Mouse (Mus musculus) forebrain, embryonic 14.5 days (tissue): ENCODE data around the gene Adpgk. TPM values are rescaled to one million over a fixed set of nuclear protein-coding genes. Genes with fewer than 3 reads are reported as not detected.
A peak's percentile ranks its signal among the peaks of the same experiment; 100 is the strongest.

Experiments
- ATAC-seq: fragments of 200-750 bp; cut with Nextera tagmentation; 2 replicates; pipeline ENCODE4 v1.8.0; 2017; ENCODE audit warnings: mild to moderate bottlenecking, moderate library complexity
- DNase-seq: peaks from one replicate; pipeline ENCODE4 v3.0.0-alpha.2; 2015; ENCODE audit warnings: low spot score
- H3K27ac ChIP-seq: fragments of 300-500 bp; sonication (generic); 2 replicates; pipeline ENCODE4 v1.5.1; 2014; ENCODE audit warnings: low read depth, mild to moderate bottlenecking, control low read depth, low read length, moderate library complexity
- H3K27me3 ChIP-seq: fragments of 300-500 bp; sonication (generic); replicated peaks from 2 replicates; pipeline ENCODE4 v1.6.1; 2014; ENCODE audit warnings: low read length, control low read depth, mixed read lengths; ENCODE audit not compliant: control insufficient read depth, insufficient read depth
- H3K36me3 ChIP-seq: fragments of 300-500 bp; sonication (generic); 2 replicates; pipeline ENCODE4 v1.6.1; 2014; ENCODE audit warnings: low read length, control low read depth; ENCODE audit not compliant: control insufficient read depth, insufficient read depth
- H3K4me1 ChIP-seq: fragments of 300-500 bp; sonication (generic); 2 replicates; pipeline ENCODE4 v1.6.1; 2014; ENCODE audit warnings: antibody characterized with exemption, low read length, control low read depth; ENCODE audit not compliant: control insufficient read depth, insufficient read depth
- H3K4me2 ChIP-seq: fragments of 300-500 bp; sonication (generic); 2 replicates; pipeline ENCODE4 v1.6.1; 2014; ENCODE audit warnings: mild to moderate bottlenecking, control low read depth, low read length
- H3K4me3 ChIP-seq: fragments of 300-500 bp; sonication (generic); 2 replicates; pipeline ENCODE4 v1.5.1; 2014; ENCODE audit warnings: low read depth, low read length, control low read depth
- H3K9ac ChIP-seq: fragments of 300-500 bp; sonication (generic); 2 replicates; pipeline ENCODE4 v1.6.1; 2014; ENCODE audit warnings: mild to moderate bottlenecking, low read length, control low read depth, moderate library complexity
- H3K9me3 ChIP-seq: fragments of 300-500 bp; sonication (generic); replicated peaks from 2 replicates; pipeline ENCODE4 v1.6.1; 2016; ENCODE audit warnings: low read length, control low read depth, mixed read lengths; ENCODE audit not compliant: control insufficient read depth
- WGBS: fragments of 180-500 bp; shearing (Covaris S2); extraction: QIAGEN DNeasy Blood & Tissue Kit; methylation state at CpG from one replicate; pipeline ENCODE4 v1.1.7; 2014; 5-methylcytosine and 5-hydroxymethylcytosine counted together
- polyA plus RNA-seq: library from polyadenylated mRNA; unstranded; fragments of >200 nt; fragmentation: Nextera tagmentation; extraction: Ambion mirVana; gene quantifications from 2 replicates; pipeline ENCODE4 v1.2.1, GENCODE M21; 2014

Adpgk gene
- polyA plus RNA-seq, 1 experiment from 2014 or later: 21.9 TPM

- Histone ChIP-seq H3K9ac (no peak overlapping the region), H3K27me3 (no peaks in the 10 kb centered on the region), H3K36me3 (no peaks in the 10 kb centered on the region), H3K4me1 (no peaks in the 10 kb centered on the region), H3K27ac (no peak overlapping the region), H3K9me3 (no peaks in the 10 kb centered on the region), H3K4me2 (peak overlapping the region; percentile 31; the same call in 1 of the 2 replicates), H3K4me3 (no peak overlapping the region)
- ATAC-seq: no peak
- no peak for DNase-seq
- 55% methylated on average over 7 of the region's 7 CpGs for WGBS
Observed at GRCm38 (mm10) chr9:59282683-59282986, 8.7 kb upstream of the Adpgk start.

DNA sequence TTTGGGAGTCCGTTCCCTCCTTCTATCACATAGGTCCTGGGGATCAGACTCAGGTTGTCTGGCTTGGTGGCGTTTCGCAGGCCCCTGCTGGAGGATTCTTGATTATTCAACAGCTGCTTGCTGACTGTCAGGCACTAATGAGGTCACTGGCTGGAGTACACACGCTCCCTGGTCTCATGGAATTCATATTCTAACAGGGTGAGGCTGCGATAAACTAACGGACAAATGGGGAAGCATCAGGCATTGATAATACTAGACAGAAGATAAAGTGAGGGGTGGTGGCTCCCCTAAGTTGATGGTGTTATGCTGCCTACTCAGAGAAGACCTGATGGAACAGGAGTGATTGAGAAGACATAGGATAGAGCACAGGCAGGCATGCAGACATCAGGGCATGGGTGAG is 5.7 kb upstream of the Adpgk start:
- H3K36me3 ChIP-seq: no peaks in the 10 kb centered on the region
- 75% methylated on average over 6 of the region's 6 CpGs for WGBS
- ATAC-seq: no peak

DNA sequence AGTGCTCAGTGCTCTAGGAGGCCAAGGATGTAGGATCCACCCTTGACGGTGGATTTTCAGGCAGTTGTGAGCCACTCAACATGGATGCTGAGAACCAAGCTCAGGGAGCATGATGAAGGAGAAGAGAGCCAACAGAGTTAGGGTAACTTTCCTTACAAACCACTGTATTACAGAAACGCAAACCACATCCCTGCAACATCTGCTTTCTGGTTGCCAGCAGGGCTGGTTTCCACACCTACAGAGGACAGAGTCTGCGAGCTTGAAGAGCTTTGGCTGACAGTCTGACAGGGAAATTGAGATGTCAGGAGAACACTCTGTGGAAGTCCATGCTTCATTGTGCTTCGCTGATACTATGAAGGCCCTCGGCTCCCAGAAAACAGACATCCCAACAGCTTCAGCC is 3.3 kb upstream of the Adpgk start:
- no peak overlapping the region for H3K4me3 ChIP-seq
- no peak for DNase-seq
- H3K9me3 ChIP-seq: no peaks in the 10 kb centered on the region
- WGBS: 90% methylated on average over 5 of the region's 5 CpGs
- no peak overlapping the region for H3K9ac ChIP-seq
- peaks cover 8% of the 10 kb centered on the region; the same call in 1 of the 2 replicates for H3K4me1 ChIP-seq
- no peaks in the 10 kb centered on the region for H3K27me3 ChIP-seq
- no peak for ATAC-seq
- H3K4me2 ChIP-seq: no peak overlapping the region
- no peak overlapping the region for H3K27ac ChIP-seq
- H3K36me3 ChIP-seq: no peaks in the 10 kb centered on the region

More for the DNA sequence above, 5.7 kb upstream of the Adpgk start:
- Histone ChIP-seq H3K4me2 (no peak overlapping the region), H3K4me3 (no peak overlapping the region), H3K4me1 (peaks cover 1% of the 10 kb centered on the region; the same call in 1 of the 2 replicates), H3K9ac (no peak overlapping the region), H3K27ac (no peak overlapping the region), H3K27me3 (no peaks in the 10 kb centered on the region), H3K9me3 (no peaks in the 10 kb centered on the region)
- DNase-seq: no peak

DNA sequence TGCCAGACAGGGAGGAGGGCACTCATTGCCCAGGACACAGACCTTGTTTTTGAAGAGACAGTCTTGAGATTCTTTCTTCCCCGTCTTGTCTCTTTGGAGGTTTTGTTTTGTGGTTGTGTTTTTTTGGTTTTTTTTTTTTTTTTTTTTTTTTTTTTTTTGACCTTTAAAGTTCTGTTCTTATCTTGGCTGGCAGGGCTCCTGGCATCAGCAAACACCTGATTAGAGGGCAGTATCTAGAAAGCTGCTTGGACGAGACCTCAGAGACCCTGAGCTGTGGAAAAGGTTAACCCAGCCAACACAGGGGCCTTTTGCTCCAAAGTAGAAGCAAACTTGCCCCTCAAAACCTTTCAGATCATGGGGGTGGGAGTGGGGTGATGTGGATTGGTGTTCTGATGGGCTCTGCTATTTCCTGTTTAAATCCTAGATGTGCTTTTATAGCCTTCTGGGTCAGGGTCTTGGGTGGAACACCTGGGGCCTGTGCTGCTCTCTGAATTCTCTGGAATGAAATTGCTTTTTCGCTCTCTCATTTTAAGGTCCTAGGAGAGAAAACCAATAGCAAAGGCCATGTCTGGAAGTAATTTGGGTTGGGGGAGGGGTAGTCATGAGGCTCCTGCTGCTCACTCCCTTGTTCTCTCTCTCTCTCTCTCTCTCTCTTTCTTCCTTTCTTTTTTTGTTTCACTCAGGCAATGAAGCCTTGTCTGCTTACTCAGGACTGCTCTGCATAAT is 2.5 kb upstream of the Adpgk start:
- 78% methylated on average over 3 of the region's 3 CpGs for WGBS

GRCm38 (mm10) chr9:59289529-59290115 is 1.7 kb upstream of the Adpgk start:
- no peak overlapping the region for H3K4me3 ChIP-seq
- no peaks in the 10 kb centered on the region for H3K27me3 ChIP-seq
- peaks cover 8% of the 10 kb centered on the region; the same call in 1 of the 2 replicates for H3K4me1 ChIP-seq
- WGBS: 78% methylated on average over 6 of the region's 6 CpGs
- no peaks in the 10 kb centered on the region for H3K9me3 ChIP-seq
- no peak overlapping the region for H3K9ac ChIP-seq
- DNase-seq (no peak), ATAC-seq (no peak)
- no peaks in the 10 kb centered on the region for H3K36me3 ChIP-seq
- H3K4me2 ChIP-seq: no peak overlapping the region
- no peak overlapping the region for H3K27ac ChIP-seq

More for the DNA sequence above, 2.5 kb upstream of the Adpgk start:
- H3K4me1 ChIP-seq: peaks cover 8% of the 10 kb centered on the region; the same call in 1 of the 2 replicates
- DNase-seq: no peak
- no peak overlapping the region for H3K4me3 ChIP-seq
- no peaks in the 10 kb centered on the region for H3K9me3 ChIP-seq
- no peak overlapping the region for H3K27ac ChIP-seq
- H3K36me3 ChIP-seq: no peaks in the 10 kb centered on the region
- H3K9ac ChIP-seq: no peak overlapping the region
- no peaks in the 10 kb centered on the region for H3K27me3 ChIP-seq
- no peak for ATAC-seq
- H3K4me2 ChIP-seq: no peak overlapping the region

GRCm38 (mm10) chr9:59291688-59292492 is 532 bp downstream of the Adpgk start:
- Histone ChIP-seq H3K4me2 (peak overlapping the region; percentile 69), H3K27ac (peak overlapping the region; percentile 86), H3K9ac (peak overlapping the region; percentile 88), H3K4me3 (peak overlapping the region; percentile 84), H3K9me3 (no peaks in the 10 kb centered on the region), H3K36me3 (no peaks in the 10 kb centered on the region), H3K4me1 (peaks cover 8% of the 10 kb centered on the region; the same call in 1 of the 2 replicates), H3K27me3 (no peaks in the 10 kb centered on the region)
- 1% methylated on average over 44 of the region's 50 CpGs for WGBS
- ATAC-seq (peak; percentile 79), DNase-seq (peak; percentile 33)

DNA sequence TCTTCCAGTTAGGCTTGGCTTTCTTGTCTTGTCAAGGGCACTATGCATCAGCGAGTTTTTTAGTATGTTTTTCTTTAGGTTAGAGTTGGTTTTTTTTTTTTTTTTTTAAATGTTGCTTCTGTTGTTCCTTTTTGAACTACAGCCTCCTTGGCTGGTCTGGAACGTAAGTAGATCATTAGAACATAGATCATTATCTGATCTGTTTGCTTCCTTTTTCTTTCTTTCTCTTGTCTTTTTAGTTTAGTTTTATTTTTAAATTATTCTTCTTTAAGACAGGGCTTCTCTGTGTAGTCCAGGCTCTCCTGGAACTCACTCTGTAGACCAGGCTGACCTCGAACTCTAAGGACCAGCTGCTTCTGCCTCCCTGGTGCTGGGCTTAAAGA is 1.1 kb downstream of the Adpgk start:
- H3K27me3 ChIP-seq: no peaks in the 10 kb centered on the region
- peak overlapping the region; percentile 88; the same call in 1 of the 2 replicates for H3K9ac ChIP-seq

DNA sequence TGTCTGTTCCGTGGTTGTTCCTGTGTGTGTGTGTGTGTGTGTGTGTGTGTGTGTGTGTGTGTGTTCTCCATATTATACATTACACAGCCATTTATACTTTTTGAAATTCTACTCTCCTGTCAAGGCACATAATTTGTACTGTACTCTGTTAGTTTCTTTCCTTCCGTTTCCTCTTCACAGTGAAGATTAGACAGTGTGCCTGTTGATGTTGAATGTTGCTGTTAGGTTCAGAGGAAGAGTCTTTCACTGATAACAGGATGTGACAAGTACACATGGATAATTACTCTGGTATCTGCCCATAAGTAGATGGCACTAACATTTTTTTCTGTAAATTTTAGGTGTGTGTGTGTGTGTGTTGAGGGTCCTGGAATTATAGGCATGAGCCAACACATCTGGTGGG is 5.1 kb downstream of the Adpgk start:
- Histone ChIP-seq H3K4me2 (no peak overlapping the region), H3K9ac (no peak overlapping the region), H3K4me1 (peaks cover 3% of the 10 kb centered on the region; the same call in 1 of the 2 replicates), H3K36me3 (peaks cover 25% of the 10 kb centered on the region), H3K9me3 (no peaks in the 10 kb centered on the region), H3K27ac (no peak overlapping the region), H3K4me3 (no peak overlapping the region), H3K27me3 (no peaks in the 10 kb centered on the region)
- DNase-seq (no peak), ATAC-seq (no peak)
- 93% methylated on average over 2 of the region's 2 CpGs for whole genome bisulfite sequencing

More for the DNA sequence above, 1.1 kb downstream of the Adpgk start:
- Histone ChIP-seq H3K36me3 (peaks cover 2% of the 10 kb centered on the region; the same call in 1 of the 2 replicates), H3K4me3 (peak overlapping the region; percentile 84; the same call in 1 of the 2 replicates), H3K9me3 (no peaks in the 10 kb centered on the region), H3K4me2 (peak overlapping the region; percentile 69), H3K27ac (no peak overlapping the region), H3K4me1 (peaks cover 8% of the 10 kb centered on the region; the same call in 1 of the 2 replicates)
- WGBS: 47% methylated on average over 3 of the region's 3 CpGs
- no peak for DNase-seq
- no peak for ATAC-seq
